Mouse (Mus musculus) CH12.LX (cell line): Measurements from ENCODE around the gene Gm9573. TPM values are rescaled to one million over a fixed set of nuclear protein-coding genes. Genes with fewer than 3 reads are reported as not detected.
A peak's percentile ranks its signal among the peaks of the same experiment; 100 is the strongest.

Source experiments
- DNase-seq: peaks from one replicate; pipeline ENCODE4 v3.0.0-alpha.2; 2013; ENCODE audit errors: extremely low read depth
- H3K27ac ChIP-seq: 2 replicates; pipeline ENCODE4 v1.5.1; 2012; ENCODE audit warnings: low read depth, mild to moderate bottlenecking, control low read depth, moderate library complexity; ENCODE audit not compliant: insufficient read depth
- H3K27me3 ChIP-seq: replicated peaks from 2 replicates; pipeline ENCODE3; 2012; ENCODE audit warnings: inconsistent platforms
- H3K36me3 ChIP-seq, 2 experiments: replicated peaks in 1 of 2; 2 replicates each; pipeline versions ENCODE3 to v1.6.1; 2012; ENCODE audit warnings: inconsistent platforms in 1 of 2, low read length in 1 of 2, mild to moderate bottlenecking in 1 of 2, mixed read lengths in 1 of 2, moderate library complexity in 1 of 2; ENCODE audit not compliant: control insufficient read depth in 1 of 2, insufficient read depth in 1 of 2
- H3K4me1 ChIP-seq, 2 experiments: 2 replicates each; pipeline ENCODE4 v1.6.1; 2012; ENCODE audit warnings: inconsistent platforms in 1 of 2, moderate library complexity in 1 of 2; ENCODE audit not compliant: insufficient read depth in 2 of 2, control insufficient read depth in 1 of 2
- H3K4me2 ChIP-seq: 2 replicates; pipeline ENCODE4 v1.6.1; 2012; ENCODE audit warnings: low read depth, mild to moderate bottlenecking, control low read depth; ENCODE audit not compliant: poor library complexity, insufficient read depth, severe bottlenecking
- H3K4me3 ChIP-seq, 3 experiments: fragments of 150-350 bp in 1 of 3; sonication (generic) in 1 of 3; replicated peaks in 1 of 3; 2 replicates each; pipeline versions ENCODE3 to v1.5.1; 2011 to 2012; ENCODE audit warnings: low read depth in 2 of 3, low read length in 2 of 3, mild to moderate bottlenecking in 2 of 3, moderate library complexity in 2 of 3, control low read depth in 1 of 3, improper control_type of control experiment in 1 of 3, inconsistent platforms in 1 of 3, mixed read lengths in 1 of 3; ENCODE audit not compliant: poor library complexity in 1 of 3
- H3K79me2 ChIP-seq: replicated peaks from 2 replicates; pipeline ENCODE4 v1.6.1; 2012; ENCODE audit warnings: mild to moderate bottlenecking, moderate library complexity; ENCODE audit not compliant: control insufficient read depth, poor library complexity, insufficient read depth, severe bottlenecking; ENCODE audit errors: extremely low read depth
- H3K9ac ChIP-seq: 2 replicates; pipeline ENCODE4 v1.6.1; 2012; ENCODE audit warnings: low read depth, mild to moderate bottlenecking, control low read depth, moderate library complexity; ENCODE audit not compliant: insufficient read depth
- H3K9me3 ChIP-seq: replicated peaks from 2 replicates; pipeline ENCODE3; 2012; ENCODE audit warnings: low read length, inconsistent platforms, mixed read lengths
- BHLHE40 ChIP-seq: IDR thresholded peaks from 2 replicates; pipeline ENCODE4 v1.6.1; 2011; ENCODE audit warnings: mild to moderate bottlenecking, low read depth, low read length, improper control_type of control experiment
- CHD1 ChIP-seq: IDR thresholded peaks from 2 replicates; pipeline ENCODE4 v1.6.1; 2012; ENCODE audit warnings: low read depth, low read length, improper control_type of control experiment, inconsistent platforms
- CHD2 ChIP-seq: IDR thresholded peaks from 2 replicates; pipeline ENCODE4 v1.6.1; 2011; ENCODE audit warnings: low read length, improper control_type of control experiment
- CTCF ChIP-seq, 2 experiments: IDR thresholded peaks in 1 of 2; conservative IDR thresholded peaks in 1 of 2; 2 replicates each; pipeline ENCODE4 v1.5.1; 2011 to 2012; ENCODE audit warnings: low read depth in 2 of 2, low read length in 2 of 2, improper control_type of control experiment in 1 of 2, inconsistent platforms in 1 of 2, mild to moderate bottlenecking in 1 of 2, moderate library complexity in 1 of 2
- ELF1 ChIP-seq: IDR thresholded peaks from 2 replicates; pipeline ENCODE4 v1.6.1; 2014; ENCODE audit warnings: low read depth, mild to moderate bottlenecking, inconsistent platforms, low read length, improper control_type of control experiment
- ETS1 ChIP-seq: conservative IDR thresholded peaks from 2 replicates; pipeline ENCODE4 v1.6.1; 2012; ENCODE audit warnings: low read depth, mild to moderate bottlenecking, inconsistent platforms, low read length, improper control_type of control experiment, moderate library complexity
- GABPA ChIP-seq: IDR thresholded peaks from 2 replicates; pipeline ENCODE4 v1.6.1; 2012; ENCODE audit warnings: low read depth, low read length, improper control_type of control experiment, inconsistent platforms; ENCODE audit not compliant: insufficient replicate concordance
- IRF4 ChIP-seq: IDR thresholded peaks from 2 replicates; pipeline ENCODE4 v1.6.1; 2014; ENCODE audit warnings: low read depth, mild to moderate bottlenecking, inconsistent platforms, low read length, improper control_type of control experiment
- JUN ChIP-seq: IDR thresholded peaks from 2 replicates; pipeline ENCODE4 v1.6.1; 2011; ENCODE audit warnings: low read depth, mild to moderate bottlenecking, low read length, improper control_type of control experiment, moderate library complexity; ENCODE audit not compliant: insufficient read depth
- JUND ChIP-seq: conservative IDR thresholded peaks from 2 replicates; pipeline ENCODE4 v1.6.1; 2011; ENCODE audit warnings: low read depth, low read length, improper control_type of control experiment
- KAT2A ChIP-seq: IDR thresholded peaks from 2 replicates; pipeline ENCODE4 v1.6.1; 2012; ENCODE audit warnings: low read length, improper control_type of control experiment, inconsistent platforms; ENCODE audit not compliant: insufficient replicate concordance
- MAFK ChIP-seq: IDR thresholded peaks from 2 replicates; pipeline ENCODE4 v1.6.1; 2011; ENCODE audit warnings: low read length, improper control_type of control experiment; ENCODE audit not compliant: insufficient replicate concordance
- MAX ChIP-seq: IDR thresholded peaks from 2 replicates; pipeline ENCODE4 v1.6.1; 2011; ENCODE audit warnings: low read length, improper control_type of control experiment
- MAZ ChIP-seq: IDR thresholded peaks from 2 replicates; pipeline ENCODE4 v1.6.1; 2012; ENCODE audit warnings: low read depth, mild to moderate bottlenecking, inconsistent platforms, low read length, improper control_type of control experiment, moderate library complexity
- MEF2A ChIP-seq: IDR thresholded peaks from 2 replicates; pipeline ENCODE4 v1.6.1; 2014; ENCODE audit warnings: low read depth, mild to moderate bottlenecking, inconsistent platforms, low read length, improper control_type of control experiment, borderline replicate concordance
- MYC ChIP-seq: IDR thresholded peaks from 2 replicates; pipeline ENCODE4 v1.6.1; 2011; ENCODE audit warnings: low read depth, mild to moderate bottlenecking, improper control_type of control experiment, low read length
- NELFE ChIP-seq: IDR thresholded peaks from 2 replicates; pipeline ENCODE4 v1.6.1; 2011; ENCODE audit warnings: low read depth, low read length, improper control_type of control experiment
- NRF1 ChIP-seq: IDR thresholded peaks from 2 replicates; pipeline ENCODE4 v1.6.1; 2014; ENCODE audit warnings: low read depth, mild to moderate bottlenecking, inconsistent platforms, low read length, improper control_type of control experiment, moderate library complexity
- PAX5 ChIP-seq: IDR thresholded peaks from 2 replicates; pipeline ENCODE4 v1.6.1; 2012; ENCODE audit warnings: low read length, inconsistent platforms, mixed read lengths
- POLR2A ChIP-seq: IDR thresholded peaks from 2 replicates; pipeline ENCODE4 v1.6.1; 2011; ENCODE audit warnings: low read depth, mild to moderate bottlenecking, improper control_type of control experiment, low read length
- POLR2AphosphoS2 ChIP-seq: IDR thresholded peaks from 2 replicates; pipeline ENCODE4 v1.6.1; 2011; ENCODE audit warnings: low read depth, low read length, improper control_type of control experiment
- RAD21 ChIP-seq: IDR thresholded peaks from 2 replicates; pipeline ENCODE4 v1.6.1; 2011; ENCODE audit warnings: low read depth, mild to moderate bottlenecking, low read length, improper control_type of control experiment, moderate library complexity
- RCOR1 ChIP-seq: conservative IDR thresholded peaks from 2 replicates; pipeline ENCODE4 v1.6.1; 2012; ENCODE audit warnings: low read depth, mild to moderate bottlenecking, inconsistent platforms, low read length, improper control_type of control experiment
- SIN3A ChIP-seq: IDR thresholded peaks from 2 replicates; pipeline ENCODE4 v1.6.1; 2012; ENCODE audit warnings: low read length, improper control_type of control experiment, inconsistent platforms
- TBP ChIP-seq: conservative IDR thresholded peaks from 2 replicates; pipeline ENCODE4 v1.6.1; 2011; ENCODE audit warnings: low read depth, low read length, improper control_type of control experiment
- TCF12 ChIP-seq: IDR thresholded peaks from 2 replicates; pipeline ENCODE4 v1.6.1; 2014; ENCODE audit warnings: low read depth, mild to moderate bottlenecking, inconsistent platforms, low read length, improper control_type of control experiment
- UBTF ChIP-seq: IDR thresholded peaks from 2 replicates; pipeline ENCODE4 v1.6.1; 2012; ENCODE audit warnings: low read depth, mild to moderate bottlenecking, inconsistent platforms, low read length, improper control_type of control experiment, moderate library complexity
- USF1 ChIP-seq: IDR thresholded peaks from 2 replicates; pipeline ENCODE4 v1.6.1; 2014; ENCODE audit warnings: low read depth, mild to moderate bottlenecking, inconsistent platforms, low read length, improper control_type of control experiment
- USF2 ChIP-seq: conservative IDR thresholded peaks from 2 replicates; pipeline ENCODE4 v1.6.1; 2011; ENCODE audit warnings: low read depth, low read length, improper control_type of control experiment
- ZC3H11A ChIP-seq: IDR thresholded peaks from 2 replicates; pipeline ENCODE4 v1.6.1; 2012; ENCODE audit warnings: low read depth, mild to moderate bottlenecking, inconsistent platforms, low read length, improper control_type of control experiment
- ZMIZ1 ChIP-seq: IDR thresholded peaks from 2 replicates; pipeline ENCODE4 v1.6.1; 2012; ENCODE audit warnings: low read depth, mild to moderate bottlenecking, inconsistent platforms, low read length, improper control_type of control experiment
- dilution Hi-C: fragments of 300-500 bp; cut with MboI; formaldehyde crosslinking; loops from 2 replicates; pipeline ENCODE4 v1.14.3; 2020; ENCODE audit warnings: low sequenced_read_pairs; ENCODE audit not compliant: extremely low pct_unique_long_range_greater_than_20kb, extremely low pct_ligation_motif_present
- in situ Hi-C: fragments of 300-500 bp; cut with MboI; formaldehyde crosslinking; loops from 3 replicates; pipeline ENCODE4 v1.14.3; 2019; ENCODE audit warnings: low sequenced_read_pairs, low pct_ligation_motif_present, low pct_unique_long_range_greater_than_20kb, mixed read lengths
- polyA plus RNA-seq: library from polyadenylated mRNA; unstranded; fragments of >175 nt; gene quantifications from 2 replicates; pipeline ENCODE4 v1.2.1, GENCODE M21; 2012; ENCODE audit warnings: low read depth; ENCODE audit not compliant: insufficient read length
- total RNA-seq, 2 experiments: library from RNA; depleted of rRNA; stranded (reverse); fragments of 300-350 nt in 1 of 2; fragments of >200 nt in 1 of 2; gene quantifications; 2 replicates each; pipeline ENCODE4 v1.2.3; 2012 to 2014

Gene Gm9573
- total RNA-seq (2012; rRNA removed) (not detected in 2 replicates), total RNA-seq (2014; rRNA removed) (not detected in 2 replicates), polyA plus RNA-seq (not detected in 2 replicates)

DNA sequence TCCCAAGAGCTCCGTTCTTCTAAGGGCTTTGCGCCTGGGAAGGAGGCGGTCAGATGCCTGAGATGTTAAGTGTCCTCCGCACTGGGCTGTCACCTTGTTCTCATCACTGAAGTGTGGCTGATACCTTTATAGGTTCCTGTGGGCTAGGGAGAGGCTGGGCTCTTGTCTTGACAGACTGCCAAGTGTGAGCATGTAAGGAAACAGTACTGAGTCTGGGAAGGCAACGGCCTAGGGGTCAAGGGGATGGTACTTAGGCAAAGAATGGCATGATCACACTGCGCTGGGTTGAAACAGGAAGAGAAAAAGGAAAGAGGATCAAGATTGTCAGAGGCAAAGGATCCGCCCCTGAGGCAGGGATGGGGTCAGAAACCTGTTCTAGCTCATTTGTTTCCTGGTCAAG lies at the start of gene Gm9573:
Gm9573 (minus strand) TSS at position 101 of the 400 bp plus-strand sequence.
- Histone ChIP-seq H3K4me2 (no peak within 1 kb of the TSS; the same call in 1 of the 2 replicates), H3K36me3 (no peaks in the 10 kb centered on the region), H3K9me3 (no peaks in the 10 kb centered on the region), H3K27me3 (peaks cover 17% of the 10 kb centered on the region), H3K4me3 (no peak within 1 kb of the TSS), H3K4me1 (no peaks in the 10 kb centered on the region), H3K27ac (no peak within 1 kb of the TSS), H3K79me2 (no peaks in the 10 kb centered on the region), H3K9ac (no peak within 1 kb of the TSS)
- in situ Hi-C loops (no loop called here), dilution Hi-C loops (no loop called here)
- TF ChIP-seq PAX5: no peak
- TF ChIP-seq MAFK: no peak
- TF ChIP-seq ETS1: no peak
- TF ChIP-seq POLR2AphosphoS2: no peak
- no peak for TF ChIP-seq MEF2A
- no peak for DNase-seq

DNA sequence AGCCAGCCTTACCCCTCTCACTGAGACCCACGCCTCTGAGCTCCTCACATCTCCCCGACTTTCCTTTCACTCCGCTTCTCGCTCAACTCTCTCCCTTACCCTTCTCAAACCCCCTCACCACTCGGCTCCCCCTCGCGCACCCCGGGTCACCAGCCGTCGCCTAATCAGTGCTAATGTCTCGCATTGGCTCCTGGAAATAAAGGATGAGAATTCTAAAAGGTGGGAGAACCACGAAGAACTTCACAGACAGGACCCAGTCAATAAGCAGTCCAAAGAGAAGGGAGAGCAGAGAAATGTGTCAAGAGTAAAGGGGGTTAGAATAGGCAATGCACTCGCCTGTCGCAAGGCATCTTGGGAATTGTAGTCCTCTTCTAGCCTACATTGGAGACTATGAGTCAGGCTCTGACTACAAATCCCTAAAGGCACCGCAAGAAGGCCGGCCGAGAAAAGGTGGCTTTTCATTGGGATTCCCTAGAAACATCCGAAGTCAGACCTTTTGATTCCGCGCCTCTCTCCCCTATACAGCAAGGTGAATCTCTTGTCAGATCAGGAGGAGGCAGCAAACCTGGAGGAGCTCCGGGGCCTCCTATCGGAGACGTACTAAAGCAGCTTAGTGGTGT lies 47.1 kb upstream of the Gm9573 start, which contains the start of gene Gtf2h4:
Gtf2h4 (minus strand) TSS at position 324 of the 620 bp plus-strand sequence.
- in situ Hi-C loops: no loop called here
- no peak within 1 kb of the TSS for H3K27ac ChIP-seq
- TF ChIP-seq ETS1 (no peak), MAZ (no peak), ZC3H11A (no peak), JUND (peak; percentile 98), ELF1 (peak; percentile 32; the same call in 1 of the 2 replicates), USF2 (no peak), MYC (peak; percentile 77; the same call in 1 of the 2 replicates), JUN (peak; percentile 92), BHLHE40 (no peak), RCOR1 (no peak), USF1 (no peak), POLR2A (peak; percentile 65), IRF4 (peak; percentile 61), PAX5 (no peak), UBTF (no peak), NELFE (peak; percentile 67), KAT2A (peak; percentile 97), NRF1 (no peak; the same call in 1 of the 2 replicates), CHD2 (no peak), ZMIZ1 (no peak), TCF12 (peak; percentile 34; the same call in 1 of the 2 replicates), RAD21 (no peak), SIN3A (peak; percentile 62; the same call in 1 of the 2 replicates), MAX (peak; percentile 48; the same call in 1 of the 2 replicates), GABPA (peak; percentile 61; the same call in 1 of the 2 replicates), CHD1 (no peak), TBP (peak; percentile 91), MAFK (no peak), CTCF (conservative IDR thresholded peaks at IDR 0.05 in 1 of 2, IDR thresholded peaks at IDR 0.05 in 1 of 2; ENCODE audit: low read depth in 2 of 2, low read length in 2 of 2) (peak in 1 of 2 experiments; percentile 18; a peak in 1 of 4 replicates)

More for the DNA sequence above, 47.1 kb upstream of the Gm9573 start, which contains the start of gene Gtf2h4:
- H3K4me2 ChIP-seq: peak within 1 kb of the TSS; percentile 55
- dilution Hi-C loops: no loop called here
- peaks cover 16 to 30% of the 10 kb centered on the region in 2 experiments for H3K36me3 ChIP-seq
- peak within 1 kb of the TSS; percentile 90 for H3K9ac ChIP-seq
- H3K4me3 ChIP-seq: peak within 1 kb of the TSS; percentile 62 to 78 (median 67)
- H3K79me2 ChIP-seq: no peaks in the 10 kb centered on the region
- DNase-seq: peak; percentile 99
- no peaks in the 10 kb centered on the region for H3K27me3 ChIP-seq
- peaks cover 6 to 19% of the 10 kb centered on the region in 2 experiments; a peak in 3 of 4 replicates for H3K4me1 ChIP-seq
- H3K9me3 ChIP-seq: no peaks in the 10 kb centered on the region
